ENCODE assay signal across 7 mouse cellular contexts in genomic region chr10:63023121-63023748, GRCm38 (mm10). TPM values are rescaled to one million over a fixed set of nuclear protein-coding genes. Genes with fewer than 3 reads are reported as not detected.
DNase-seq lines count a peak whose midpoint lies in the region; ATAC-seq and TF ChIP-seq lines count a peak whose summit lies in the region.

No protein-coding gene starts in this region.

- no peak for TF ChIP-seq CTCF in hindbrain, postnatal 0 days (IDR thresholded peaks at IDR 0.05; ENCODE audit: low read depth)

- WGBS in hindbrain, postnatal 0 days: 2% methylated on average over 66 of the region's 68 CpGs
- under 1% methylated on average over 68 of the region's 68 CpGs for WGBS in midbrain, embryonic 10.5 days

- peaks cover 22% of the 10 kb centered on the region; the same call in 1 of the 2 replicates for H3K4me1 ChIP-seq in hindbrain, postnatal 0 days (ENCODE audit: insufficient read depth, low read length)
- peaks cover 62% of the 10 kb centered on the region for H3K4me1 ChIP-seq in midbrain, embryonic 10.5 days

- intact Hi-C loops in left cerebral cortex, postnatal 36 days (cut with DNase I): loop anchor here (10.0 kb wide), 1 partner anchor 82 kb away; no protein-coding TSS in a partner anchor

- H3K4me2 ChIP-seq in hindbrain, postnatal 0 days (ENCODE audit: low read depth, low read length): peak overlapping the region; percentile 79

- no peaks in the 10 kb centered on the region for H3K27me3 ChIP-seq in hindbrain, postnatal 0 days (ENCODE audit: insufficient read depth, low read length)
- no peaks in the 10 kb centered on the region for H3K27me3 ChIP-seq in midbrain, embryonic 10.5 days (ENCODE audit: low read depth, poor library complexity, severe bottlenecking)

- H3K36me3 ChIP-seq in hindbrain, postnatal 0 days (ENCODE audit: insufficient read depth, low read length): no peaks in the 10 kb centered on the region
- H3K36me3 ChIP-seq in midbrain, embryonic 10.5 days: peaks cover 11% of the 10 kb centered on the region

- peak overlapping the region; percentile 99 for H3K27ac ChIP-seq in hindbrain, postnatal 0 days
- peak overlapping the region; percentile 100 for H3K27ac ChIP-seq in midbrain, embryonic 10.5 days (replicated peaks)

- ATAC-seq in activated CD4-positive, CD25-positive, alpha-beta regulatory T cell, adult 4 months: peak; percentile 9
- peak; percentile 17 for ATAC-seq in hindbrain, postnatal 0 days

- peak overlapping the region; percentile 99 for H3K9ac ChIP-seq in hindbrain, postnatal 0 days (replicated peaks; ENCODE audit: low read length)

- H3K9me3 ChIP-seq in hindbrain, postnatal 0 days (ENCODE audit: low read length): no peaks in the 10 kb centered on the region
- no peaks in the 10 kb centered on the region for H3K9me3 ChIP-seq in midbrain, embryonic 10.5 days (replicated peaks)

- DNase-seq in cerebellum, postnatal 36 days: peak; percentile 68
- peak; percentile 37 to 48 for DNase-seq in gastrocnemius, adult 8-10 months (ENCODE audit: low spot score in 2 of 2)
- peak; percentile 81 for DNase-seq in hindbrain, postnatal 0 days (ENCODE audit: low spot score)
- peak; percentile 64 to 68 for DNase-seq in left cerebral cortex, postnatal 36 days (ENCODE audit: low spot score in 2 of 2)
- peak; percentile 78 for DNase-seq in midbrain, embryonic 10.5 days (ENCODE audit: low spot score)
- DNase-seq in skeletal muscle tissue, adult 2 months (ENCODE audit: low read depth, low spot score): peak; percentile 31

- peak overlapping the region; percentile 98 for H3K4me3 ChIP-seq in hindbrain, postnatal 0 days (ENCODE audit: low read length)
- H3K4me3 ChIP-seq in midbrain, embryonic 10.5 days: peak overlapping the region; percentile 97

RNA-seq across cellular contexts. Expression of gene Hnrnph3, which starts 0.8 kb away (rescaled TPM):
- 10 to 100 TPM; 66.3 to 75.6 TPM for polyA plus RNA-seq in activated CD4-positive, CD25-positive, alpha-beta regulatory T cell, adult 4 months (2017; shearing (Covaris generic))
- 10 to 100 TPM; 14.6 to 19.3 (median 17.8) TPM for total RNA-seq in gastrocnemius, adult 8-10 months (2022)
- total RNA-seq in hindbrain, postnatal 0 days (2014; rRNA removed): 5.4 and 9.4 TPM in 2 replicates
- polyA plus RNA-seq in hindbrain, postnatal 0 days (2015; fragmentation: Nextera tagmentation; extraction: Ambion mirVana): 77.7 and 83.9 TPM in 2 replicates
- 10 to 100 TPM; 36.1 to 65.0 TPM for total RNA-seq in left cerebral cortex, postnatal 36 days (2021)
- polyA plus RNA-seq in midbrain, embryonic 10.5 days (2016; fragmentation: Nextera tagmentation; extraction: Ambion mirVana): 215 and 228 TPM in 2 replicates

RNA-seq across cellular contexts. Expression of gene Pbld2, which starts 0.9 kb away (rescaled TPM):
- polyA plus RNA-seq in activated CD4-positive, CD25-positive, alpha-beta regulatory T cell, adult 4 months (2017; shearing (Covaris generic)): under 1 TPM in 1 of 2 experiments, not detected in 1; 0.44 TPM
- total RNA-seq in gastrocnemius, adult 8-10 months (2022): 1 to 10 TPM; 2.0 to 3.5 (median 2.6) TPM
- total RNA-seq in hindbrain, postnatal 0 days (2014; rRNA removed): 0.47 and 1.7 TPM in 2 replicates
- polyA plus RNA-seq in hindbrain, postnatal 0 days (2015; fragmentation: Nextera tagmentation; extraction: Ambion mirVana): 0.60 and 1.4 TPM in 2 replicates
- total RNA-seq in left cerebral cortex, postnatal 36 days (2021): 1 to 10 TPM; 1.7 TPM
- polyA plus RNA-seq in midbrain, embryonic 10.5 days (2016; fragmentation: Nextera tagmentation; extraction: Ambion mirVana): 0.89 and 1.1 TPM in 2 replicates

RNA-seq across cellular contexts. Expression of gene Pbld1, which starts 36.7 kb away (rescaled TPM):
- polyA plus RNA-seq in activated CD4-positive, CD25-positive, alpha-beta regulatory T cell, adult 4 months (2017; shearing (Covaris generic)): not detected
- total RNA-seq in gastrocnemius, adult 8-10 months (2022): under 1 TPM; 0.36 to 0.99 (median 0.47) TPM
- total RNA-seq in hindbrain, postnatal 0 days (2014; rRNA removed): 0.22 and 18.2 TPM in 2 replicates
- polyA plus RNA-seq in hindbrain, postnatal 0 days (2015; fragmentation: Nextera tagmentation; extraction: Ambion mirVana): 0.63 and 0.88 TPM in 2 replicates
- under 1 TPM; 0.35 to 0.41 TPM for total RNA-seq in left cerebral cortex, postnatal 36 days (2021)
- polyA plus RNA-seq in midbrain, embryonic 10.5 days (2016; fragmentation: Nextera tagmentation; extraction: Ambion mirVana): 1.3 and 1.5 TPM in 2 replicates

RNA-seq across cellular contexts. Expression of gene Rufy2, which starts 43.2 kb away (rescaled TPM):
- polyA plus RNA-seq in activated CD4-positive, CD25-positive, alpha-beta regulatory T cell, adult 4 months (2017; shearing (Covaris generic)): 10 to 100 TPM; 35.9 to 36.7 TPM
- total RNA-seq in gastrocnemius, adult 8-10 months (2022): 1 to 10 TPM; 3.8 to 5.0 (median 4.4) TPM
- 25.3 and 25.5 TPM in 2 replicates for total RNA-seq in hindbrain, postnatal 0 days (2014; rRNA removed)
- polyA plus RNA-seq in hindbrain, postnatal 0 days (2015; fragmentation: Nextera tagmentation; extraction: Ambion mirVana): 57.2 and 61.9 TPM in 2 replicates
- 100 to 1,000 TPM in 1 of 2 experiments, 10 to 100 TPM in 1; 79.6 to 103 TPM for total RNA-seq in left cerebral cortex, postnatal 36 days (2021)
- 24.9 and 25.3 TPM in 2 replicates for polyA plus RNA-seq in midbrain, embryonic 10.5 days (2016; fragmentation: Nextera tagmentation; extraction: Ambion mirVana)

Comparison
In these comparisons a context has a peak if more than half of its experiments do, and no peak if none do; other contexts are left out.
1. Peak in every context shown above with its lines: DNase-seq, ATAC-seq, H3K4me3 ChIP-seq and H3K27ac ChIP-seq.
2. DNase-seq: peak in every context shown above with its lines; median percentile 81 in hindbrain, postnatal 0 days; 78 in midbrain, embryonic 10.5 days; 68 in cerebellum, postnatal 36 days; 66 in left cerebral cortex, postnatal 36 days; 42 in gastrocnemius, adult 8-10 months; 31 in skeletal muscle tissue, adult 2 months.